Mouse (Mus musculus): ENCODE results near the gene Mapk1ip1l.

Mapk1ip1l gene

GRCm38 (mm10) chr14:47297785-47298407 is at the start of gene Mapk1ip1l:
Gene Mapk1ip1l (plus strand): TSS chr14:47298266.
- DNase-seq (ENCODE audit: low spot score in 2 of 2) = peak; percentile 85 to 92

- DNase-seq (ENCODE audit: low spot score in 2 of 2) = no peak
Observed at GRCm38 (mm10) chr14:47249839-47250238, 48.2 kb upstream of the Mapk1ip1l start.

GRCm38 (mm10) chr14:47264866-47265265 is 33.2 kb upstream of the Mapk1ip1l start:
- peak; percentile 26 to 49 for DNase-seq (ENCODE audit: low spot score in 2 of 2)

GRCm38 (mm10) chr14:47265829-47266228 is 32.2 kb upstream of the Mapk1ip1l start:
- no peak for DNase-seq (ENCODE audit: low spot score in 2 of 2)

GRCm38 (mm10) chr14:47269056-47269455 is 29.0 kb upstream of the Mapk1ip1l start:
- DNase-seq (ENCODE audit: low spot score in 2 of 2) = no peak

- no peak for DNase-seq (ENCODE audit: low spot score in 2 of 2)
Observed at GRCm38 (mm10) chr14:47269706-47270105, 28.4 kb upstream of the Mapk1ip1l start.

GRCm38 (mm10) chr14:47273751-47274150 is 24.3 kb upstream of the Mapk1ip1l start:
- DNase-seq (ENCODE audit: low spot score in 2 of 2) = no peak

GRCm38 (mm10) chr14:47275417-47275816 is 22.6 kb upstream of the Mapk1ip1l start:
- no peak for DNase-seq (ENCODE audit: low spot score in 2 of 2)

GRCm38 (mm10) chr14:47276036-47276603 is 21.9 kb upstream of the Mapk1ip1l start:
- DNase-seq (ENCODE audit: low spot score in 2 of 2) = peak in 1 of 2 experiments; percentile 27

- DNase-seq (ENCODE audit: low spot score in 2 of 2) = peak; percentile 91 to 93
Observed at GRCm38 (mm10) chr14:47276637-47277393, 21.3 kb upstream of the Mapk1ip1l start, which contains the start of the genes Wdhd1 and Socs4. Gene Wdhd1 (minus strand): TSS chr14:47276857. Gene Socs4 (plus strand): TSS chr14:47276931.

GRCm38 (mm10) chr14:47279058-47279457 is 19.0 kb upstream of the Mapk1ip1l start:
- DNase-seq (ENCODE audit: low spot score in 2 of 2) = no peak

GRCm38 (mm10) chr14:47281535-47281934 is 16.5 kb upstream of the Mapk1ip1l start:
- DNase-seq (ENCODE audit: low spot score in 2 of 2) = no peak

- DNase-seq (ENCODE audit: low spot score in 2 of 2) = peak in 1 of 2 experiments; percentile 21
Observed at GRCm38 (mm10) chr14:47283568-47283967, 14.5 kb upstream of the Mapk1ip1l start.

- DNase-seq (ENCODE audit: low spot score in 2 of 2) = no peak
Observed at GRCm38 (mm10) chr14:47285271-47285670, 12.8 kb upstream of the Mapk1ip1l start.

- DNase-seq (ENCODE audit: low spot score in 2 of 2) = no peak
Observed at GRCm38 (mm10) chr14:47286215-47286614, 11.9 kb upstream of the Mapk1ip1l start.

GRCm38 (mm10) chr14:47287021-47287420 is 11.0 kb upstream of the Mapk1ip1l start:
- DNase-seq (ENCODE audit: low spot score in 2 of 2) = no peak

GRCm38 (mm10) chr14:47291772-47292171 is 6.3 kb upstream of the Mapk1ip1l start:
- DNase-seq (ENCODE audit: low spot score in 2 of 2) = no peak

GRCm38 (mm10) chr14:47294136-47294535 is 3.9 kb upstream of the Mapk1ip1l start:
- no peak for DNase-seq (ENCODE audit: low spot score in 2 of 2)

GRCm38 (mm10) chr14:47296232-47296631 is 1.8 kb upstream of the Mapk1ip1l start:
- DNase-seq (ENCODE audit: low spot score in 2 of 2) = no peak

GRCm38 (mm10) chr14:47298408-47298792 is 334 bp downstream of the Mapk1ip1l start:
- DNase-seq (ENCODE audit: low spot score in 2 of 2) = no peak

- DNase-seq (ENCODE audit: low spot score in 2 of 2) = peak in 1 of 2 experiments; percentile 16
Observed at GRCm38 (mm10) chr14:47298819-47299261, 774 bp downstream of the Mapk1ip1l start.

- no peak for DNase-seq (ENCODE audit: low spot score in 2 of 2)
Observed at GRCm38 (mm10) chr14:47302885-47303680, 5.0 kb downstream of the Mapk1ip1l start.

Data from right cerebral cortex, adult 2 months (tissue).